Mouse (Mus musculus) granulocyte monocyte progenitor cell, adult 5-6 weeks (primary cell): ENCODE data around the gene Adh7. TPM values are rescaled to one million over a fixed set of nuclear protein-coding genes. Genes with fewer than 3 reads are reported as not detected.

Source experiments
- ATAC-seq: replicated peaks from 2 replicates; pipeline ENCODE4 v1.8.0; 2016; ENCODE audit warnings: mild to moderate bottlenecking, moderate TSS enrichment, inconsistent platforms; ENCODE audit not compliant: poor library complexity, severe bottlenecking
- total RNA-seq, 2 experiments: library from RNA; stranded (forward) in 1 of 2; stranded (reverse) in 1 of 2; fragments of 200-712, 200-1000 nt in 1 of 2; fragments of >200 nt in 1 of 2; fragmentation: Nextera tagmentation in 1 of 2; gene quantifications; 2 replicates each; pipeline ENCODE4 v1.2.3; 2014 to 2017

The Adh7 gene
- total RNA-seq (2014; fragmentation: Nextera tagmentation): not detected in 2 replicates
- not detected in 2 replicates for total RNA-seq (2017)

GRCm38 (mm10) chr3:138217631-138218264 is at the start of gene Adh7:
Gene Adh7 (plus strand): TSS chr3:138217760.
- ATAC-seq: no peak

- ATAC-seq: no peak
Measured at GRCm38 (mm10) chr3:138173291-138173690, 44.3 kb upstream of the Adh7 start.

GRCm38 (mm10) chr3:138175551-138175950 is 42.0 kb upstream of the Adh7 start:
- no peak for ATAC-seq

- no peak for ATAC-seq
Measured at GRCm38 (mm10) chr3:138182019-138182418, 35.5 kb upstream of the Adh7 start.

GRCm38 (mm10) chr3:138183371-138183770 is 34.2 kb upstream of the Adh7 start:
- no peak for ATAC-seq

GRCm38 (mm10) chr3:138185290-138185689 is 32.3 kb upstream of the Adh7 start:
- no peak for ATAC-seq

GRCm38 (mm10) chr3:138185995-138186930 is 31.3 kb upstream of the Adh7 start:
- no peak for ATAC-seq

GRCm38 (mm10) chr3:138192260-138192659 is 25.3 kb upstream of the Adh7 start:
- no peak for ATAC-seq

GRCm38 (mm10) chr3:138193683-138194302 is 23.8 kb upstream of the Adh7 start, which contains the start of gene 4930579F01Rik:
Gene 4930579F01Rik (minus strand): TSS chr3:138193825.
- ATAC-seq: 0 out of 2 replicates have a peak, but pooled peaks have one; percentile 24

GRCm38 (mm10) chr3:138197093-138197492 is 20.5 kb upstream of the Adh7 start:
- ATAC-seq: no peak

GRCm38 (mm10) chr3:138197556-138197955 is 20.0 kb upstream of the Adh7 start:
- no peak for ATAC-seq

GRCm38 (mm10) chr3:138197973-138198721 is 19.4 kb upstream of the Adh7 start:
- peak; percentile 98 for ATAC-seq

GRCm38 (mm10) chr3:138198722-138199068 is 18.9 kb upstream of the Adh7 start:
- no peak for ATAC-seq

- no peak for ATAC-seq
Measured at GRCm38 (mm10) chr3:138208821-138209220, 8.7 kb upstream of the Adh7 start.

- no peak for ATAC-seq
Measured at GRCm38 (mm10) chr3:138210432-138211075, 7.0 kb upstream of the Adh7 start.

GRCm38 (mm10) chr3:138212431-138212951 is 5.1 kb upstream of the Adh7 start:
- no peak for ATAC-seq

- ATAC-seq: no peak
Measured at GRCm38 (mm10) chr3:138215395-138215989, 2.1 kb upstream of the Adh7 start.

GRCm38 (mm10) chr3:138216091-138216490 is 1.5 kb upstream of the Adh7 start:
- no peak for ATAC-seq

- ATAC-seq: 0 out of 2 replicates have a peak, but pooled peaks have one; percentile 24
Measured at GRCm38 (mm10) chr3:138221116-138221515, 3.6 kb downstream of the Adh7 start.
